Mouse (Mus musculus) heart, embryonic 13.5 days (tissue): ENCODE data around the gene Ticam1. TPM values are rescaled to one million over a fixed set of nuclear protein-coding genes. Genes with fewer than 3 reads are reported as not detected.

Source experiments
- ATAC-seq: fragments of 200-750 bp; cut with Nextera tagmentation; 2 replicates; pipeline ENCODE4 v1.8.0; 2017; ENCODE audit warnings: moderate TSS enrichment; ENCODE audit not compliant: insufficient number of reproducible peaks, low FRiP score, low TSS enrichment; ENCODE audit errors: extremely low read depth
- H3K27ac ChIP-seq: fragments of 300-500 bp; sonication (generic); replicated peaks from 2 replicates; pipeline ENCODE4 v1.5.1; 2015; ENCODE audit warnings: moderate library complexity, mild to moderate bottlenecking, inconsistent platforms
- H3K27me3 ChIP-seq: fragments of 300-500 bp; sonication (generic); replicated peaks from 2 replicates; pipeline ENCODE4 v1.6.1; 2015; ENCODE audit warnings: mild to moderate bottlenecking, inconsistent platforms
- H3K36me3 ChIP-seq: fragments of 300-500 bp; sonication (generic); 2 replicates; pipeline ENCODE4 v1.6.1; 2015; ENCODE audit warnings: mild to moderate bottlenecking, inconsistent platforms
- H3K4me1 ChIP-seq: fragments of 300-500 bp; sonication (generic); 2 replicates; pipeline ENCODE4 v1.6.1; 2015; ENCODE audit warnings: inconsistent platforms
- H3K4me2 ChIP-seq: fragments of 300-500 bp; sonication (generic); 2 replicates; pipeline ENCODE4 v1.6.1; 2015; ENCODE audit warnings: inconsistent platforms, mild to moderate bottlenecking, moderate library complexity
- H3K4me3 ChIP-seq: fragments of 300-500 bp; sonication (generic); 2 replicates; pipeline ENCODE4 v1.5.1; 2015; ENCODE audit warnings: moderate library complexity, mild to moderate bottlenecking, inconsistent platforms
- H3K9ac ChIP-seq: fragments of 300-500 bp; sonication (generic); 2 replicates; pipeline ENCODE4 v1.6.1; 2015; ENCODE audit warnings: inconsistent platforms, mild to moderate bottlenecking, moderate library complexity
- H3K9me3 ChIP-seq: fragments of 300-500 bp; sonication (generic); 2 replicates; pipeline ENCODE4 v1.6.1; 2016; ENCODE audit warnings: inconsistent platforms
- WGBS: fragments of 180-500 bp; shearing (Covaris S2); methylation state at CpG from one replicate; pipeline ENCODE4 v1.1.7; 2015; ENCODE audit warnings: mixed read lengths; 5-methylcytosine and 5-hydroxymethylcytosine counted together
- microRNA counts: library from miRNA; unstranded; fragments of <30 nt; microRNA quantifications from one replicate; lab custom pipeline; 2016
- microRNA-seq: library from miRNA; unstranded; fragments of <30 nt; microRNA quantifications from one replicate; pipeline ENCODE4, GENCODE M21; 2016
- polyA plus RNA-seq: library from polyadenylated mRNA; unstranded; fragments of >200 nt; fragmentation: Nextera tagmentation; extraction: Ambion mirVana; gene quantifications from 2 replicates; pipeline ENCODE4 v1.2.1, GENCODE M21; 2015

The Ticam1 gene
- polyA plus RNA-seq, 1 experiment from 2014 or later, result 8.4 TPM

GRCm38 (mm10) chr17:56241541-56242401 is 34.8 kb downstream of the Ticam1 start:
- Histone ChIP-seq H3K9me3 (no peaks in the 10 kb centered on the region), H3K27ac (no peak overlapping the region), H3K9ac (no peak overlapping the region), H3K27me3 (peaks cover 31% of the 10 kb centered on the region), H3K4me1 (no peaks in the 10 kb centered on the region), H3K4me2 (no peak overlapping the region), H3K36me3 (no peaks in the 10 kb centered on the region), H3K4me3 (no peak overlapping the region)
- WGBS, result 2% methylated on average over 33 of the region's 33 CpGs
- no peak for ATAC-seq

- Histone ChIP-seq H3K9me3 (no peaks in the 10 kb centered on the region), H3K36me3 (no peaks in the 10 kb centered on the region), H3K4me2 (no peak overlapping the region), H3K27me3 (peaks cover 27% of the 10 kb centered on the region), H3K9ac (no peak overlapping the region), H3K4me1 (0 out of 2 replicates have a peak, but pooled peaks cover 5% of the 10 kb centered on the region), H3K4me3 (no peak overlapping the region), H3K27ac (no peak overlapping the region)
- 4% methylated on average over 14 of the region's 14 CpGs for whole genome bisulfite sequencing
- no peak for ATAC-seq
Measured at GRCm38 (mm10) chr17:56233818-56234469, 42.6 kb downstream of the Ticam1 start.

- no peak overlapping the region for H3K9ac ChIP-seq
- no peaks in the 10 kb centered on the region for H3K9me3 ChIP-seq
- H3K27me3 ChIP-seq, result peaks cover 30% of the 10 kb centered on the region
- no peaks in the 10 kb centered on the region for H3K36me3 ChIP-seq
- ATAC-seq, result no peak
- no peak overlapping the region for H3K4me3 ChIP-seq
- WGBS, result 51% methylated on average over 8 of the region's 8 CpGs
- H3K4me1 ChIP-seq, result 0 out of 2 replicates have a peak, but pooled peaks cover 5% of the 10 kb centered on the region
- no peak overlapping the region for H3K4me2 ChIP-seq
- H3K27ac ChIP-seq, result no peak overlapping the region
Measured at GRCm38 (mm10) chr17:56233389-56233788, 43.2 kb downstream of the Ticam1 start.

- WGBS, result 56% methylated on average over 10 of the region's 10 CpGs
- H3K36me3 ChIP-seq, result no peaks in the 10 kb centered on the region
- no peaks in the 10 kb centered on the region for H3K9me3 ChIP-seq
Measured at GRCm38 (mm10) chr17:56229943-56230342, 46.6 kb downstream of the Ticam1 start.

GRCm38 (mm10) chr17:56226566-56226965 is 50.0 kb downstream of the Ticam1 start:
- H3K36me3 ChIP-seq, result no peaks in the 10 kb centered on the region
- no peaks in the 10 kb centered on the region for H3K9me3 ChIP-seq
- ATAC-seq, result no peak
- H3K27ac ChIP-seq, result no peak overlapping the region
- no peak overlapping the region for H3K9ac ChIP-seq
- H3K27me3 ChIP-seq, result peaks cover 11% of the 10 kb centered on the region; the same call in 1 of the 2 replicates
- 53% methylated on average over 3 of the region's 3 CpGs for WGBS
- no peaks in the 10 kb centered on the region for H3K4me1 ChIP-seq
- no peak overlapping the region for H3K4me2 ChIP-seq
- H3K4me3 ChIP-seq, result no peak overlapping the region

More at GRCm38 (mm10) chr17:56229943-56230342, 46.6 kb downstream of the Ticam1 start:
- no peak overlapping the region for H3K9ac ChIP-seq
- 0 out of 2 replicates have a peak, but pooled peaks cover 5% of the 10 kb centered on the region for H3K4me1 ChIP-seq
- no peak for ATAC-seq
- H3K4me2 ChIP-seq, result no peak overlapping the region
- H3K27ac ChIP-seq, result no peak overlapping the region
- peaks cover 23% of the 10 kb centered on the region for H3K27me3 ChIP-seq
- H3K4me3 ChIP-seq, result no peak overlapping the region

- ATAC-seq, result no peak
- 24% methylated on average over 1 of the region's 1 CpGs for WGBS
Measured at GRCm38 (mm10) chr17:56224916-56225315, 51.7 kb downstream of the Ticam1 start.

GRCm38 (mm10) chr17:56219805-56220204 is 56.8 kb downstream of the Ticam1 start:
- peak overlapping the region; percentile 89; the same call in 1 of the 2 replicates for H3K4me2 ChIP-seq
- 46% methylated on average over 3 of the region's 3 CpGs for WGBS

More at GRCm38 (mm10) chr17:56224916-56225315, 51.7 kb downstream of the Ticam1 start:
- Histone ChIP-seq H3K27ac (no peak overlapping the region), H3K4me1 (no peaks in the 10 kb centered on the region), H3K9me3 (no peaks in the 10 kb centered on the region), H3K9ac (no peak overlapping the region), H3K4me3 (no peak overlapping the region), H3K27me3 (peaks cover 11% of the 10 kb centered on the region; the same call in 1 of the 2 replicates), H3K4me2 (no peak overlapping the region), H3K36me3 (no peaks in the 10 kb centered on the region)

More at GRCm38 (mm10) chr17:56219805-56220204, 56.8 kb downstream of the Ticam1 start:
- 0 out of 2 replicates have a peak overlapping the region, but pooled peaks have one; percentile 10 for H3K9ac ChIP-seq
- H3K27me3 ChIP-seq, result no peaks in the 10 kb centered on the region
- no peak overlapping the region for H3K27ac ChIP-seq
- H3K4me3 ChIP-seq, result no peak overlapping the region
- ATAC-seq, result no peak
- H3K9me3 ChIP-seq, result no peaks in the 10 kb centered on the region
- peaks cover 5% of the 10 kb centered on the region; the same call in 1 of the 2 replicates for H3K36me3 ChIP-seq
- H3K4me1 ChIP-seq, result peaks cover 24% of the 10 kb centered on the region

MicroRNAs within 50 kb of the gene (microRNA counts, 519-probe panel; counts per million panel counts)
- microRNA mmu-miR-7b (lab: Ali Mortazavi, UCI), result 209 counts per million, percentile 61 among the panel's probes with 10 or more counts

Small RNA genes within 50 kb of the gene (microRNA-seq; reads per million reads assigned to microRNA genes)
- gene Mir7b, result 14.7 reads per million, percentile 31 among the genes with 10 or more reads in this experiment

Other genes starting within 250 kb of the Ticam1 start
- gene Sh3gl1, start 240.2 kb downstream of the Ticam1 start, polyA plus RNA-seq, result 85.0 and 87.6 TPM in 2 replicates
- gene Chaf1a, start 236.3 kb downstream of the Ticam1 start, polyA plus RNA-seq, result 14.1 and 14.2 TPM in 2 replicates
- gene Ubxn6, start 201.8 kb downstream of the Ticam1 start, polyA plus RNA-seq, result 37.8 and 44.2 TPM in 2 replicates
- 75.0 and 89.0 TPM in 2 replicates for gene Hdgfl2, start 197.2 kb downstream of the Ticam1 start, polyA plus RNA-seq
- gene Plin4, start 167.0 kb downstream of the Ticam1 start, polyA plus RNA-seq, result 0.05 and 0.07 TPM in 2 replicates
- 0.19 and 0.47 TPM in 2 replicates for gene Plin5, start 159.2 kb downstream of the Ticam1 start, polyA plus RNA-seq
- gene Lrg1, start 154.8 kb downstream of the Ticam1 start, polyA plus RNA-seq, result 0.27 TPM in 1 of 2 replicates, not detected in the other
- 0.55 and 0.59 TPM in 2 replicates for gene Sema6b, start 136.4 kb downstream of the Ticam1 start, polyA plus RNA-seq
- gene Tnfaip8l1, start 114.3 kb downstream of the Ticam1 start, polyA plus RNA-seq, result 6.5 and 6.9 TPM in 2 replicates
- gene Mydgf, start 92.9 kb downstream of the Ticam1 start, polyA plus RNA-seq, result 80.5 and 91.1 TPM in 2 replicates
- 21.8 and 22.4 TPM in 2 replicates for gene Dpp9, start 57.9 kb downstream of the Ticam1 start, polyA plus RNA-seq
- 17.2 and 18.5 TPM in 2 replicates for gene Fem1a, start 20.0 kb downstream of the Ticam1 start, polyA plus RNA-seq
- gene Plin3, start 16.1 kb upstream of the Ticam1 start, polyA plus RNA-seq, result 67.1 and 71.8 TPM in 2 replicates
- gene Arrdc5, start 23.5 kb upstream of the Ticam1 start, polyA plus RNA-seq, result not detected in 2 replicates
- gene Uhrf1, start 26.5 kb upstream of the Ticam1 start, polyA plus RNA-seq, result 70.7 and 74.7 TPM in 2 replicates
- 25.5 and 25.9 TPM in 2 replicates for gene Kdm4b, start 49.3 kb upstream of the Ticam1 start, polyA plus RNA-seq
- gene Ptprs, start 199.7 kb upstream of the Ticam1 start, polyA plus RNA-seq, result 45.4 and 50.1 TPM in 2 replicates
- not detected in 2 replicates for gene Znrf4, start 235.6 kb upstream of the Ticam1 start, polyA plus RNA-seq